Mouse (Mus musculus) megakaryocyte, embryonic 14.5 days (primary cell): ENCODE measurements around the gene Ucn. TPM values are rescaled to one million over a fixed set of nuclear protein-coding genes. Genes with fewer than 3 reads are reported as not detected.
A peak's percentile ranks its signal among the peaks of the same experiment; 100 is the strongest.

ENCODE experiments used
- H3K27me3 ChIP-seq: replicated peaks from 2 replicates; pipeline ENCODE3; 2012; ENCODE audit warnings: inconsistent platforms
- H3K36me3 ChIP-seq: replicated peaks from 2 replicates; pipeline ENCODE3; 2012; ENCODE audit warnings: low read length, inconsistent platforms, mixed read lengths
- H3K4me1 ChIP-seq: 2 replicates; pipeline ENCODE4 v1.6.1; 2012; ENCODE audit warnings: inconsistent platforms
- H3K4me3 ChIP-seq: replicated peaks from 2 replicates; pipeline ENCODE3; 2012; ENCODE audit warnings: moderate library complexity, mild to moderate bottlenecking, inconsistent platforms
- H3K9me3 ChIP-seq: 2 replicates; pipeline ENCODE4 v1.6.1; 2012; ENCODE audit warnings: inconsistent platforms
- FLI1 ChIP-seq: IDR thresholded peaks from 2 replicates; pipeline ENCODE4 v1.6.1; 2012; ENCODE audit warnings: low read length, inconsistent platforms, mixed read lengths
- GATA1 ChIP-seq: IDR thresholded peaks from 3 replicates; pipeline ENCODE4 v1.6.1; 2012; ENCODE audit warnings: mixed read lengths, low read length, inconsistent platforms, borderline replicate concordance
- polyA plus RNA-seq: library from polyadenylated mRNA; stranded (reverse); fragments of >175 nt; gene quantifications from 2 replicates; pipeline ENCODE4 v1.2.3, GENCODE M21; 2012; ENCODE audit warnings: low replicate concordance; ENCODE audit not compliant: insufficient read depth

Gene Ucn
- polyA plus RNA-seq, 1 experiment = not detected

- peaks cover 98% of the 10 kb centered on the region for H3K27me3 ChIP-seq
Measured at GRCm38 (mm10) chr5:31092231-31092975, 46.2 kb downstream of the Ucn start.

More at GRCm38 (mm10) chr5:31092231-31092975, 46.2 kb downstream of the Ucn start:
- Histone ChIP-seq H3K36me3 (no peaks in the 10 kb centered on the region), H3K4me1 (peaks cover 38% of the 10 kb centered on the region), H3K9me3 (peaks cover 4% of the 10 kb centered on the region), H3K4me3 (peak overlapping the region; percentile 83)
- TF ChIP-seq GATA1 (no peak), FLI1 (no peak)

Other genes starting within 250 kb of the Ucn start
- gene Ost4, start 231.0 kb downstream of the Ucn start, polyA plus RNA-seq = 57.7 and 180 TPM in 2 replicates
- 427 and 497 TPM in 2 replicates for gene Emilin1, start 225.4 kb downstream of the Ucn start, polyA plus RNA-seq
- gene Khk, start 217.4 kb downstream of the Ucn start, polyA plus RNA-seq = 11.7 and 40.4 TPM in 2 replicates
- gene Cgref1, start 193.2 kb downstream of the Ucn start, polyA plus RNA-seq = not detected in 2 replicates
- 43.7 and 59.1 TPM in 2 replicates for gene Preb, start 178.5 kb downstream of the Ucn start, polyA plus RNA-seq
- gene Tcf23, start 170.2 kb downstream of the Ucn start, polyA plus RNA-seq = not detected in 2 replicates
- 6.5 and 48.6 TPM in 2 replicates for gene Atraid, start 90.5 kb downstream of the Ucn start, polyA plus RNA-seq
- gene Slc5a6, start 89.9 kb downstream of the Ucn start, polyA plus RNA-seq = 5.0 and 8.2 TPM in 2 replicates
- gene Cad, start 84.0 kb downstream of the Ucn start, polyA plus RNA-seq = 218 and 333 TPM in 2 replicates
- gene Dnajc5g, start 32.5 kb downstream of the Ucn start, polyA plus RNA-seq = not detected in 2 replicates
- not detected in 2 replicates for gene Slc30a3, start 30.6 kb downstream of the Ucn start, polyA plus RNA-seq
- not detected in 2 replicates for gene Trim54, start 22.1 kb downstream of the Ucn start, polyA plus RNA-seq
- gene Mpv17, start 15.4 kb upstream of the Ucn start, polyA plus RNA-seq = 9.4 and 46.6 TPM in 2 replicates
- gene Gm29609, start 41.1 kb upstream of the Ucn start, polyA plus RNA-seq = 7.0 and 7.9 TPM in 2 replicates
- 9.1 and 15.0 TPM in 2 replicates for gene Gtf3c2, start 41.3 kb upstream of the Ucn start, polyA plus RNA-seq
- gene Snx17, start 54.4 kb upstream of the Ucn start, polyA plus RNA-seq = 5.4 and 54.1 TPM in 2 replicates
- gene Eif2b4, start 54.6 kb upstream of the Ucn start, polyA plus RNA-seq = 92.1 and 146 TPM in 2 replicates
- gene Zfp513, start 63.5 kb upstream of the Ucn start, polyA plus RNA-seq = 34.2 and 67.1 TPM in 2 replicates
- gene Ppm1g, start 81.9 kb upstream of the Ucn start, polyA plus RNA-seq = 188 and 232 TPM in 2 replicates
- gene Nrbp1, start 102.0 kb upstream of the Ucn start, polyA plus RNA-seq = 25.6 and 48.2 TPM in 2 replicates
- not detected in 2 replicates for gene Gm9970, start 102.4 kb upstream of the Ucn start, polyA plus RNA-seq
- gene Krtcap3, start 112.9 kb upstream of the Ucn start, polyA plus RNA-seq = 0.48 TPM in 1 of 2 replicates, not detected in the other
- gene Ift172, start 152.3 kb upstream of the Ucn start, polyA plus RNA-seq = 8.8 and 19.3 TPM in 2 replicates
- not detected in 2 replicates for gene Fndc4, start 157.3 kb upstream of the Ucn start, polyA plus RNA-seq
- gene Gckr, start 158.6 kb upstream of the Ucn start, polyA plus RNA-seq = not detected in 2 replicates